Mouse (Mus musculus) intestine, embryonic 16.5 days (tissue): Measurements from ENCODE around the gene Chd9. TPM values are rescaled to one million over a fixed set of nuclear protein-coding genes. Genes with fewer than 3 reads are reported as not detected.

ENCODE experiments used
- ATAC-seq: fragments of 200-750 bp; cut with Nextera tagmentation; 2 replicates; pipeline ENCODE4 v1.8.0; 2017; ENCODE audit warnings: moderate TSS enrichment, moderate library complexity
- H3K27ac ChIP-seq: fragments of 300-500 bp; sonication (generic); 2 replicates; pipeline ENCODE4 v1.5.1; 2014; ENCODE audit warnings: mild to moderate bottlenecking, low read length
- H3K27me3 ChIP-seq: fragments of 300-500 bp; sonication (generic); replicated peaks from 2 replicates; pipeline ENCODE4 v1.6.1; 2014; ENCODE audit warnings: low read length, control low read depth, mixed read lengths; ENCODE audit not compliant: control insufficient read depth, insufficient read depth
- H3K36me3 ChIP-seq: fragments of 300-500 bp; sonication (generic); 2 replicates; pipeline ENCODE4 v1.6.1; 2014; ENCODE audit warnings: low read length, control low read depth; ENCODE audit not compliant: control insufficient read depth, insufficient read depth
- H3K4me1 ChIP-seq: fragments of 300-500 bp; sonication (generic); 2 replicates; pipeline ENCODE4 v1.6.1; 2014; ENCODE audit warnings: low read length, control low read depth, mixed read lengths; ENCODE audit not compliant: control insufficient read depth, insufficient read depth
- H3K4me2 ChIP-seq: fragments of 300-500 bp; sonication (generic); 2 replicates; pipeline ENCODE4 v1.6.1; 2014; ENCODE audit warnings: low read depth, low read length, control low read depth
- H3K4me3 ChIP-seq: fragments of 300-500 bp; sonication (generic); 2 replicates; pipeline ENCODE4 v1.5.1; 2014; ENCODE audit warnings: mild to moderate bottlenecking, low read length
- H3K9ac ChIP-seq: fragments of 300-500 bp; sonication (generic); 2 replicates; pipeline ENCODE4 v1.6.1; 2014; ENCODE audit warnings: low read depth, low read length
- H3K9me3 ChIP-seq: fragments of 300-500 bp; sonication (generic); 2 replicates; pipeline ENCODE4 v1.6.1; 2016; ENCODE audit warnings: low read length, control low read depth; ENCODE audit not compliant: control insufficient read depth
- WGBS: fragments of 180-500 bp; shearing (Covaris S2); extraction: QIAGEN DNeasy Blood & Tissue Kit; methylation state at CpG from one replicate; pipeline ENCODE4 v1.1.7; 2014; 5-methylcytosine and 5-hydroxymethylcytosine counted together
- polyA plus RNA-seq: library from polyadenylated mRNA; unstranded; fragments of >200 nt; fragmentation: Nextera tagmentation; extraction: Ambion mirVana; gene quantifications from 2 replicates; pipeline ENCODE4 v1.2.1, GENCODE M21; 2015

Chd9 gene
- polyA plus RNA-seq, 1 experiment from 2014 or later, result 283 TPM

DNA sequence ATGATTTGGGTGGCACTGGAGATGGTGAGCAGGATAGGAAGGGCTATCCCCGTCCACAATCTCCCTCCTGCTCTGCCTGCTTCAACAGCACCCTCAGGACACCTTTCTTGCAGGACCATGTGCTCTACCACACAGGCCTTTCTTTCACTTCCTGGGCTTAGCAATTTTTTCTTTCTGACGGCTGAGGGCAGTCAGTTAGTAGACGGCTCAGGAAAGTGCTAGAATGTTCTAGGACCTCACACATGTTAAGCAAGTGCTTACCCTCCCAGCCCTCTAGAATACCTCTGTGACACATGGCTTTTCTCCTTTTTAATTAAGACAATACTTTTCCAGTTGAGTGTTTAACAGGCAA is 6.1 kb downstream of the Chd9 start:
- peaks cover 10% of the 10 kb centered on the region; the same call in 1 of the 2 replicates for H3K4me1 ChIP-seq
- no peak overlapping the region for H3K27ac ChIP-seq
- H3K27me3 ChIP-seq, result no peaks in the 10 kb centered on the region
- ATAC-seq, result no peak
- no peak overlapping the region for H3K4me3 ChIP-seq
- WGBS, result 69% methylated on average over 3 of the region's 3 CpGs
- H3K9ac ChIP-seq, result no peak overlapping the region
- H3K4me2 ChIP-seq, result no peak overlapping the region
- H3K9me3 ChIP-seq, result no peaks in the 10 kb centered on the region
- H3K36me3 ChIP-seq, result no peaks in the 10 kb centered on the region

DNA sequence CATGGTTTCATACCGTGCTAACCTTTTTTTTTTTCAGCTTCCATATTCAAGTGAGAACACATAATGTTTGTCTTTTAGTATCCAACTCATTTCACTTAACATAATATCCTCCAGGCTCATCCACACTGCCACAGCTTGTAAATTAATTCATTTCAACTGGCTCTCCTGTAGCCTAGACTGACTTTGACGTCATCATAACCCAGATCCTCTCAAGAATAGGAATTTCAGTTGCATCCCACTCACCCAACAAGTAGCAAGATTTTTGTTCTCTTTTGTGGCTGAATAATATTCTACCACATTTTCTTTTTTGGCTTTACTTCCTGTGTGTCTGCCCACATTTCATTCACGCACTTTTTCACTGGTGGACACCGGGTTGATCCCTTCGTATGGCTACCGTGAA is 9.3 kb downstream of the Chd9 start:
- Histone ChIP-seq H3K9me3 (no peaks in the 10 kb centered on the region), H3K4me3 (no peak overlapping the region), H3K4me2 (no peak overlapping the region), H3K36me3 (no peaks in the 10 kb centered on the region), H3K4me1 (peaks cover 9% of the 10 kb centered on the region), H3K9ac (no peak overlapping the region), H3K27ac (no peak overlapping the region), H3K27me3 (no peaks in the 10 kb centered on the region)
- no peak for ATAC-seq
- 92% methylated on average over 6 of the region's 6 CpGs for WGBS

DNA sequence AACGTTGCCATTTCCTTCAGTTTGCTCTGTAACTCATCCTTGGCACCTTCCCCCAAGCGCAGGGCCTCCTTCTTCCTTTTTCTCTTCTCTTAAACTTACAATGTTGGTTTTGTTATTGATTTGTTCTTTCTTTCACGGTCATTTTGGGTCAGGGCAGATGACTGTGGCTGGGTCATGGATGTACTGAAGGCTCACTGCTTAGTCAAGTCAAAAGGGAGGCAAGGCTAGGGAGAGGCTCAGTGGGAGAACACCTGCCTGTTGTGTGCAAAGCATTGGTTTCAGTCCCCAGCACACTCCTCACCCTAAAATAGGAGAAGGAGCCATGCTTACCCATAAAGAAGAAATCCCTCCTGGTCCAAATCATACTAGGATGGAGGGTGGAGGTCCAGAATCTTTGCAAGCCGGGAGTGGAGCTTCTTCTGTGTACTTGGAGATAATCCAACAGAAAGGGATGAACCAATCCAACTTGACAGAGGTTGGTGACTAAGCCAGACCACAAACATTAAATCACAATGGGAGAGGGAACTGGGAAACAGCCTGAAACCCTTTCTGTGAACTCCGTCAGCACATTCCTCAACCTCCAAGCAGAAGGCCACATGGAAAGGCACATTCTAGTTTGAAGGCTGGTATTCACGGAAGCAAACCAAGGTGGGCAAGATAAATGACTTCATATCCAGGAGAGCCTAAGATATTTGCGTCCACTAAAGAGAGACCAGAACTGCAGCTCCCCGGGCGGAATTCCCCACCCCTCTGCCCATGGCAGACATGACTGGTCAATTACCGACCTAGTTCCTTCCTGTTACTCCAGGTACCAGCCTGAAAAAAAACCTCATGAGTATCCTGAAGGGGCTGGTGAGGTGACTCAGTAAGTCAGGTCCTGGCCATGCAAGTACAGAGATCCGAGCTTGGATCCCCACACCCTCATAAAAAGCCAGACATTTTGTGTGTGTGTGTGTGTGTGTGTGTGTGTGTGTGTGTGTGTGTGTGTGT is 11.9 kb downstream of the Chd9 start:
- ATAC-seq, result no peak
- Histone ChIP-seq H3K4me2 (no peak overlapping the region), H3K4me3 (no peak overlapping the region), H3K27ac (no peak overlapping the region), H3K4me1 (peaks cover 6% of the 10 kb centered on the region), H3K36me3 (no peaks in the 10 kb centered on the region), H3K9ac (no peak overlapping the region), H3K27me3 (no peaks in the 10 kb centered on the region), H3K9me3 (no peaks in the 10 kb centered on the region)
- 59% methylated on average over 11 of the region's 11 CpGs for WGBS

DNA sequence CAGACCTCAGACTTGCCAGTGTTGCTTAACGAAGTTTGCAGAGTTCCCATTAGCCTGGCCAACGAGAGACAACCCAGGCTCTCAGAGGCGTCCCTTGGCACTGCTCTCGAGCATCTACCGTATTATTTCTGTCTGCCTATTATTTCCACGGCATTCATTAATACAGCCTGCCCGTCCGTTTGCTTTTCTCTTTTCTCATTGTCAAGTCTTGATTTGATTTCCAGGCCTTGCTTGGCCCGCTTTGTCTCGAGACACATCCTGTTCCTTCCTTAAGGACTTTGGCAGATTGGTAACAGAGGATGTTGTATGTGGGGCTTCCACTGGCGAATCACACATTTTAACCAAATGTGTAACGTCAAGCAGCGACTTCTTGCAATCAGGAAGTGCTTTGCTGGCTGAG is 13.2 kb downstream of the Chd9 start:
- WGBS, result 75% methylated on average over 13 of the region's 13 CpGs
- H3K27ac ChIP-seq, result no peak overlapping the region

DNA sequence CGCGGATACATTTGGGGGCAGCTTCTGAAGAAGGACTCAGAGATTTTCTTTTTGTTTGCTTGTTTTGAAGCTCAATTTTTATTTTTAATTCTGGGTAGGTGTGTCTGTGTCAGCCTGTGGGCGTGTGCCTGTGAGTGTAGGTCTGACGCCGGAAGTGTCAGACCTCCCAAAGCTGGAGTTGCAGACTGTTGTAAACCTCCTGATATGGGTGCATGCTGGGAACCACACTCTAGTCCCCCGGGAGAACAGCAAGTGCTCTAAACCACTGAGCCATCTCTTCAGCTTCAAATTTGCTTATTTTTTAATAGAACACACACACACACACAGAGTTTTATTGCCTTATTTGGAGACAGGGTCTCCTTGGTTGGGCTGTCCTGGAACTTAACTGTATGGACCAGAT is 15.0 kb downstream of the Chd9 start:
- no peak overlapping the region for H3K4me3 ChIP-seq
- H3K4me2 ChIP-seq, result no peak overlapping the region
- ATAC-seq, result no peak
- no peaks in the 10 kb centered on the region for H3K27me3 ChIP-seq
- no peak overlapping the region for H3K27ac ChIP-seq
- 83% methylated on average over 6 of the region's 6 CpGs for WGBS
- H3K4me1 ChIP-seq, result peaks cover 6% of the 10 kb centered on the region
- H3K9ac ChIP-seq, result no peak overlapping the region
- H3K36me3 ChIP-seq, result no peaks in the 10 kb centered on the region
- no peaks in the 10 kb centered on the region for H3K9me3 ChIP-seq

More for the DNA sequence above, 13.2 kb downstream of the Chd9 start:
- Histone ChIP-seq H3K27me3 (no peaks in the 10 kb centered on the region), H3K36me3 (no peaks in the 10 kb centered on the region), H3K4me2 (no peak overlapping the region), H3K9ac (no peak overlapping the region), H3K9me3 (no peaks in the 10 kb centered on the region), H3K4me1 (peaks cover 6% of the 10 kb centered on the region), H3K4me3 (no peak overlapping the region)
- ATAC-seq, result no peak

DNA sequence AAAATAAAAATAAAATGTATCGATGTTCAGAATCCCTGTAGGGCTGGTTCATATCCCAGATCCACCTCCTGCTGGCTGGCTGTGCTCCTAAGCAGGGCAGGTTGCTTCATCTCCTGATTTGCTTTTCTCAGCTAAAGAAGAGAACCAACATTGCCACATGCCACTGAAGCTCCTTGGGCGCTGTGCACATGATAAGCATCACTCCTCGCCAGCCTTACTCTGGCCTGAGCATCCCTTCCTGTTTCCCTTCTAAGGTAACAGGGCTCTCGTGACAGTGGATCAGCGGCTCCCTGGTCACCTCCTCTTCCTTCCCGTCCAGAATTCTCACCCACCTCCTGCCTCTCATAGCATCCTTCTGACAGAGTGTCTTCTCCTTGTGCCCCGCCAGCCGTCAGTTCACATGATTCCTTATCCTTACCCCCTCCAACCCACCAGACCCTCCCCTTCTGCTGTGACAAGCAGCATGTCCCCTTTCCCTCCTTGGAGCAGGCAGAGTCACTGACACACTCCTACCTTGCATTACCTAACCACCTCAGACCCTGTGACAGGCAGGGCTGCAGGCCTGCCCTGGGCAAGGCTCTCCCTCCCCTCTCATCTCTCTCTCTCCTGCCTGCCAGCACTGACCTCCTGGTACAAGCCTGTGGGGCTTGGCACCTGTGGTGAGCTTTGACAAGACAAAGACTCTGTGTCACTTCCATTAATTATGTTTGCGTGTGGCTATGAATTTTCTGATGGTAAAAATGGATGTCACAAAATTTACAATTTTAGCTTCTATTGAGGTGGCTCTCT is 16.2 kb downstream of the Chd9 start:
- Histone ChIP-seq H3K4me2 (no peak overlapping the region), H3K27me3 (no peaks in the 10 kb centered on the region), H3K9ac (no peak overlapping the region), H3K36me3 (no peaks in the 10 kb centered on the region), H3K9me3 (no peaks in the 10 kb centered on the region), H3K27ac (no peak overlapping the region), H3K4me3 (no peak overlapping the region), H3K4me1 (peaks cover 6% of the 10 kb centered on the region)
- 83% methylated on average over 9 of the region's 9 CpGs for WGBS
- ATAC-seq, result no peak

DNA sequence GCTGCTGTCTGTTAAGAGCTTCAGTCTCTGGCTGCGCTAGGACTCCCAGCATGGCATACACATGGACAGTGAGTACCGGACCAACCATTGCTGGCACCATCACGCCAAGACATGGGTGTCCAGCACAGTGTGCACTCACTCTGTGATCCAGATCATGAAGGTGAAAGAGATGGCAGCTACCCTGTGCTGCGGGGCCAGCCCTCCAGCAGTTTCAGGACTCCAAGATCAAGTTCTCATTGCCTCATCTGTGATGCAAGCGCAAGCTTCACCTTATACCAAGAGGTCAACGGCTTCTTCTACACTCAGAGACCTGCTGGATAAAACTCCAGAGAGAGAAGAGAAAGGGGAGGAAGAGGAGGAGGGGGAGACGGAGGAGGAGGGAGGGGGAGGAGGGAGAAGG is 19.8 kb downstream of the Chd9 start:
- H3K27me3 ChIP-seq, result no peaks in the 10 kb centered on the region
- H3K4me1 ChIP-seq, result no peaks in the 10 kb centered on the region; the same call in 1 of the 2 replicates
- H3K4me3 ChIP-seq, result no peak overlapping the region
- no peak overlapping the region for H3K27ac ChIP-seq
- no peaks in the 10 kb centered on the region for H3K9me3 ChIP-seq
- no peak for ATAC-seq
- H3K36me3 ChIP-seq, result no peaks in the 10 kb centered on the region
- H3K9ac ChIP-seq, result no peak overlapping the region
- 88% methylated on average over 7 of the region's 7 CpGs for WGBS
- H3K4me2 ChIP-seq, result no peak overlapping the region

DNA sequence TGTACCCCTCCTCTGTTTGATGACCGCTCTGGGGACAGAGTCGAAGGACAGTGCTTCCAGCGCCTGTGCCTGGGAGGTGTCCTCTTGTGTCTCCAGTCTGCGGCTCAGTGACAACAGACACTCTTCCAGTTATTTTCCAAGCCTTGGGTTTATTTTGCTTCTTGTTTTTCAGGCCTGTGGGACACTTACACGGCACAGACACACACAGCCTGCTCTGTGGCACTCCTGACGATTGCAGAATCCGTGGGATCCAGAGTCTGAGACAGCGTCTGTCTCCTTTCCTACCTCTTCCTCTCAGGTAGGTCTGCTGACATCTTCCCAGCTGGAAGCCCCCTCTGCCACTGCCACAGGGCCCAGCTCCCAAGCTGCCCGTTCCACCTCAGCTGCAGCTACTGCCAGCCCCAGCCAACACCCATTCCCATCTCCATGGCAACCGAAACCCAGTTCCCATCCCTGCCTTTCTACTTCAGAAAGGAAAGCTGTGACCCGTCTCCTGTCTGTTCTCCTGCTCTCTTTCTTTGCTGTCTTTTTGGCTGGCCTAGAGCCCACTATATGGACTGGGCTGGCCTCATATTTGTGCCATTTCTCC is 21.4 kb downstream of the Chd9 start:
- no peak overlapping the region for H3K27ac ChIP-seq
- no peak overlapping the region for H3K4me3 ChIP-seq
- H3K4me2 ChIP-seq, result no peak overlapping the region
- H3K9me3 ChIP-seq, result no peaks in the 10 kb centered on the region
- no peak overlapping the region for H3K9ac ChIP-seq
- H3K4me1 ChIP-seq, result peaks cover 4% of the 10 kb centered on the region
- ATAC-seq, result no peak
- WGBS, result 61% methylated on average over 11 of the region's 11 CpGs
- no peaks in the 10 kb centered on the region for H3K36me3 ChIP-seq
- H3K27me3 ChIP-seq, result no peaks in the 10 kb centered on the region

DNA sequence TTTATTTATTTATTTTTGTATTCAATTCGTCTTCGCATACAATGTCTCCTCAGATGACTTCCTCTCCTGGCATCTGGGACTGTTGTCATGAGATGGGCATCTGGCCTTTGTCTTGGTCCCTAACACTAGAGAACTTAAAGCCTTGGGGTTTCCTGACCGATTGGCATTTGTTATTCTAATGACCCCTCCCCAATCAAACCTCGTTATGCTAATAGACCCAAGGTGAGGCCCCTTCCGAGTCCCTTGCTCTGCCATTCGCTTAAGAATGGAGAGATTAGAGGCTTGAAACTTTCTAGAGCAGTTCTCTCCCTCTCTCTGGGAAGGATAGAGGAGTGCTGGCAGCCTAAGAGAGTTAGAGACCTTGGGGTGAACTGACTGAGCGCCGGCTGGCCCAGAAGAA is 23.4 kb downstream of the Chd9 start:
- WGBS, result 62% methylated on average over 8 of the region's 8 CpGs

More for the DNA sequence above, 23.4 kb downstream of the Chd9 start:
- no peaks in the 10 kb centered on the region for H3K27me3 ChIP-seq
- H3K27ac ChIP-seq, result no peak overlapping the region
- no peaks in the 10 kb centered on the region for H3K9me3 ChIP-seq
- H3K4me1 ChIP-seq, result peaks cover 9% of the 10 kb centered on the region
- no peak for ATAC-seq
- no peaks in the 10 kb centered on the region for H3K36me3 ChIP-seq
- H3K4me2 ChIP-seq, result no peak overlapping the region
- H3K4me3 ChIP-seq, result no peak overlapping the region
- H3K9ac ChIP-seq, result no peak overlapping the region
